8 mouse cellular contexts compared by ENCODE assay signal in genomic region chr12:16591453-16592200, GRCm38 (mm10). TPM values are rescaled to one million over a fixed set of nuclear protein-coding genes. Genes with fewer than 3 reads are reported as not detected.
DNase-seq lines count a peak whose midpoint lies in the region; ATAC-seq and TF ChIP-seq lines count a peak whose summit lies in the region.

No protein-coding gene starts in this region.

- no peak for TF ChIP-seq POLR2A in brain, embryonic 14.5 days (IDR thresholded peaks at IDR 0.05; ENCODE audit: borderline replicate concordance, extremely low read depth, insufficient read depth, insufficient read length, poor library complexity, severe bottlenecking)

- ATAC-seq in CD4-positive, CD25-positive, alpha-beta regulatory T cell, adult 4 months, result peak; percentile 94
- ATAC-seq in forebrain, embryonic 11.5 days (replicated peaks; ENCODE audit: low FRiP score), result peak; percentile 79
- ATAC-seq in heart, embryonic 16.5 days (replicated peaks; ENCODE audit: extremely low read depth, insufficient read depth, low FRiP score), result peak; percentile 79
- peak; percentile 67 for ATAC-seq in liver, embryonic 15.5 days (ENCODE audit: insufficient read depth)
- ATAC-seq in neural tube, embryonic 11.5 days (ENCODE audit: insufficient read depth, low FRiP score, low TSS enrichment), result peak; percentile 79
- ATAC-seq in stomach, embryonic 16.5 days (ENCODE audit: insufficient read depth, low FRiP score), result peak; percentile 88

- peak overlapping the region; percentile 20; the same call in 1 of the 2 replicates for H3K4me3 ChIP-seq in forebrain, embryonic 11.5 days (ENCODE audit: low read depth, low read length)
- H3K4me3 ChIP-seq in heart, embryonic 16.5 days (ENCODE audit: low read length), result peak overlapping the region; percentile 58
- H3K4me3 ChIP-seq in liver, embryonic 15.5 days (replicated peaks), result peak overlapping the region; percentile 37
- peak overlapping the region; percentile 24 for H3K4me3 ChIP-seq in neural tube, embryonic 11.5 days (ENCODE audit: low read depth, low read length)
- H3K4me3 ChIP-seq in stomach, embryonic 16.5 days (replicated peaks; ENCODE audit: low read length), result peak overlapping the region; percentile 43

- H3K27me3 ChIP-seq in forebrain, embryonic 11.5 days (ENCODE audit: control insufficient read depth, insufficient read depth, low read length), result no peaks in the 10 kb centered on the region
- no peaks in the 10 kb centered on the region for H3K27me3 ChIP-seq in heart, embryonic 16.5 days (ENCODE audit: control insufficient read depth, insufficient read depth, low read length)
- no peaks in the 10 kb centered on the region for H3K27me3 ChIP-seq in liver, embryonic 15.5 days
- no peaks in the 10 kb centered on the region for H3K27me3 ChIP-seq in neural tube, embryonic 11.5 days (ENCODE audit: control insufficient read depth, insufficient read depth, low read length)
- no peaks in the 10 kb centered on the region for H3K27me3 ChIP-seq in stomach, embryonic 16.5 days (ENCODE audit: control insufficient read depth, insufficient read depth, low read length)

- no peak for TF ChIP-seq CTCF in brain, embryonic 14.5 days (IDR thresholded peaks at IDR 0.05; ENCODE audit: borderline replicate concordance, extremely low read depth, insufficient read depth, insufficient read length)

- DNase-seq in brain, embryonic 14.5 days (ENCODE audit: low read depth), result peak; percentile 97
- peak; percentile 92 for DNase-seq in forebrain, embryonic 11.5 days (ENCODE audit: low spot score)
- peak; percentile 87 to 94 for DNase-seq in kidney, postnatal 25 days
- peak; percentile 90 for DNase-seq in neural tube, embryonic 11.5 days (ENCODE audit: low spot score)

- H3K9ac ChIP-seq in forebrain, embryonic 11.5 days (ENCODE audit: low read length), result peak overlapping the region; percentile 27; the same call in 1 of the 2 replicates
- H3K9ac ChIP-seq in heart, embryonic 16.5 days (ENCODE audit: low read length), result peak overlapping the region; percentile 62
- H3K9ac ChIP-seq in liver, embryonic 15.5 days, result no peak overlapping the region; the same call in 1 of the 2 replicates
- H3K9ac ChIP-seq in neural tube, embryonic 11.5 days (ENCODE audit: low read length), result peak overlapping the region; percentile 29; the same call in 1 of the 2 replicates
- peak overlapping the region; percentile 64 for H3K9ac ChIP-seq in stomach, embryonic 16.5 days (ENCODE audit: low read length)

- H3K4me2 ChIP-seq in forebrain, embryonic 11.5 days (ENCODE audit: low read depth, low read length, severe bottlenecking), result peak overlapping the region; percentile 57
- peak overlapping the region; percentile 88 for H3K4me2 ChIP-seq in heart, embryonic 16.5 days (ENCODE audit: low read depth, low read length)
- peak overlapping the region; percentile 63 for H3K4me2 ChIP-seq in liver, embryonic 15.5 days
- peak overlapping the region; percentile 55 for H3K4me2 ChIP-seq in neural tube, embryonic 11.5 days (ENCODE audit: low read depth)
- H3K4me2 ChIP-seq in stomach, embryonic 16.5 days (ENCODE audit: low read depth, low read length), result peak overlapping the region; percentile 67

- peaks cover 16% of the 10 kb centered on the region for H3K4me1 ChIP-seq in forebrain, embryonic 11.5 days (replicated peaks; ENCODE audit: control insufficient read depth, insufficient read depth, low read length)
- H3K4me1 ChIP-seq in heart, embryonic 16.5 days (ENCODE audit: control insufficient read depth, insufficient read depth, low read length), result peaks cover 23% of the 10 kb centered on the region
- peaks cover 57% of the 10 kb centered on the region for H3K4me1 ChIP-seq in liver, embryonic 15.5 days (replicated peaks)
- H3K4me1 ChIP-seq in neural tube, embryonic 11.5 days (ENCODE audit: control insufficient read depth, insufficient read depth, low read length), result peaks cover 14% of the 10 kb centered on the region; the same call in 1 of the 2 replicates
- peaks cover 24% of the 10 kb centered on the region for H3K4me1 ChIP-seq in stomach, embryonic 16.5 days (ENCODE audit: control insufficient read depth, insufficient read depth, low read length)

- H3K27ac ChIP-seq in forebrain, embryonic 11.5 days (ENCODE audit: low read depth, low read length), result peak overlapping the region; percentile 41; the same call in 1 of the 2 replicates
- H3K27ac ChIP-seq in heart, embryonic 16.5 days (ENCODE audit: low read length), result 0 out of 2 replicates have a peak overlapping the region, but pooled peaks have one; percentile 51
- H3K27ac ChIP-seq in liver, embryonic 15.5 days (replicated peaks), result no peak overlapping the region
- H3K27ac ChIP-seq in neural tube, embryonic 11.5 days (ENCODE audit: low read depth, low read length), result no peak overlapping the region
- peak overlapping the region; percentile 78 for H3K27ac ChIP-seq in stomach, embryonic 16.5 days (ENCODE audit: low read length)

- 9% methylated on average over 15 of the region's 15 CpGs for WGBS in forebrain, embryonic 11.5 days
- WGBS in heart, embryonic 16.5 days, result 13% methylated on average over 15 of the region's 15 CpGs
- 11% methylated on average over 15 of the region's 15 CpGs for WGBS in liver, embryonic 15.5 days (ENCODE audit: insufficient replicate concordance)
- WGBS in neural tube, embryonic 11.5 days, result 12% methylated on average over 15 of the region's 15 CpGs
- 8% methylated on average over 15 of the region's 15 CpGs for WGBS in stomach, embryonic 16.5 days

- no peaks in the 10 kb centered on the region for H3K36me3 ChIP-seq in forebrain, embryonic 11.5 days (ENCODE audit: control insufficient read depth, insufficient read depth, low read length)
- H3K36me3 ChIP-seq in heart, embryonic 16.5 days (ENCODE audit: control insufficient read depth, insufficient read depth), result no peaks in the 10 kb centered on the region
- no peaks in the 10 kb centered on the region for H3K36me3 ChIP-seq in liver, embryonic 15.5 days (replicated peaks)
- H3K36me3 ChIP-seq in neural tube, embryonic 11.5 days (ENCODE audit: control insufficient read depth, insufficient read depth, low read length), result no peaks in the 10 kb centered on the region
- no peaks in the 10 kb centered on the region for H3K36me3 ChIP-seq in stomach, embryonic 16.5 days (ENCODE audit: control insufficient read depth, insufficient read depth, low read length)

- no peaks in the 10 kb centered on the region for H3K9me3 ChIP-seq in forebrain, embryonic 11.5 days (ENCODE audit: control insufficient read depth, low read length)
- no peaks in the 10 kb centered on the region for H3K9me3 ChIP-seq in heart, embryonic 16.5 days (replicated peaks; ENCODE audit: control insufficient read depth, low read length)
- no peaks in the 10 kb centered on the region for H3K9me3 ChIP-seq in liver, embryonic 15.5 days (replicated peaks)
- H3K9me3 ChIP-seq in neural tube, embryonic 11.5 days (ENCODE audit: control insufficient read depth, low read length), result no peaks in the 10 kb centered on the region
- no peaks in the 10 kb centered on the region for H3K9me3 ChIP-seq in stomach, embryonic 16.5 days (replicated peaks; ENCODE audit: control insufficient read depth, low read length)

RNA-seq across cellular contexts. Expression of gene Lpin1, which starts 19.1 kb away (rescaled TPM):
- polyA plus RNA-seq in CD4-positive, CD25-positive, alpha-beta regulatory T cell, adult 4 months (2017; shearing (Covaris generic)), result 10 to 100 TPM; 20.0 to 31.1 TPM
- polyA plus RNA-seq in brain, embryonic 14.5 days (2012; rRNA removed), result 19.0 and 25.6 TPM in 2 replicates
- 6.6 and 7.3 TPM in 2 replicates for polyA plus RNA-seq in forebrain, embryonic 11.5 days (2014; fragmentation: Nextera tagmentation; extraction: Ambion mirVana)
- polyA plus RNA-seq in heart, embryonic 16.5 days (2015; fragmentation: Nextera tagmentation; extraction: Ambion mirVana), result 7.5 and 8.3 TPM in 2 replicates
- polyA plus RNA-seq in liver, embryonic 15.5 days (2015; fragmentation: Nextera tagmentation; extraction: Ambion mirVana), result 7.9 and 9.4 TPM in 2 replicates
- 10.8 and 12.0 TPM in 2 replicates for polyA plus RNA-seq in neural tube, embryonic 11.5 days (2014; fragmentation: Nextera tagmentation; extraction: Ambion mirVana)
- polyA plus RNA-seq in stomach, embryonic 16.5 days (2015; fragmentation: Nextera tagmentation; extraction: Ambion mirVana), result 6.6 and 6.9 TPM in 2 replicates

Comparison
In these comparisons a context has a peak if more than half of its experiments do, and no peak if none do; other contexts are left out.
1. H3K27ac ChIP-seq: peak in forebrain, embryonic 11.5 days (single experiment), heart, embryonic 16.5 days (single experiment) and stomach, embryonic 16.5 days (single experiment); none in liver, embryonic 15.5 days (single experiment) and neural tube, embryonic 11.5 days (single experiment).
2. Peak in every context shown above with its lines, with median percentiles within 50 percentile points of each other: ATAC-seq, DNase-seq, H3K4me2 ChIP-seq and H3K4me3 ChIP-seq.